Mouse (Mus musculus) neutrophil, adult 59 days (primary cell): ENCODE data around the gene Lin7b. TPM values are rescaled to one million over a fixed set of nuclear protein-coding genes. Genes with fewer than 3 reads are reported as not detected.

Source experiments
- total RNA-seq, 2 experiments: library from RNA; stranded (reverse); gene quantifications; 1 replicate in 1 of 2; 2 replicates in 1 of 2; pipeline ENCODE4 v1.2.4; 2023

Gene Lin7b
- total RNA-seq = not detected

GRCm38 (mm10) chr7:45370475-45371311 is at the start of gene Lin7b:
Lin7b (minus strand) TSS chr7:45370583.

GRCm38 (mm10) chr7:45413113-45413863 is 42.9 kb upstream of the Lin7b start, which contains the start of gene Ntf5:
Ntf5 (plus strand) TSS chr7:45413695.

GRCm38 (mm10) chr7:45405091-45406075 is 35.0 kb upstream of the Lin7b start, which contains the start of gene Kcna7:
Kcna7 (plus strand) TSS chr7:45405653.

GRCm38 (mm10) chr7:45395578-45396336 is 25.4 kb upstream of the Lin7b start, which contains the start of gene Snrnp70:
Snrnp70 (minus strand) TSS chr7:45395742.

GRCm38 (mm10) chr7:45366652-45367019 is 3.7 kb downstream of the Lin7b start, which contains the start of gene Ppfia3:
Ppfia3 (minus strand) TSS chr7:45367019.

GRCm38 (mm10) chr7:45335056-45335455 is 35.3 kb downstream of the Lin7b start, which contains the start of gene Hrc:
Hrc (plus strand) TSS chr7:45335290.

GRCm38 (mm10) chr7:45333431-45333982 is 36.9 kb downstream of the Lin7b start, which contains the start of gene Trpm4:
Trpm4 (minus strand) TSS chr7:45333780.

Other genes with a start within 250 kb of the Lin7b start
- gene Rps11, start 246.1 kb downstream of the Lin7b start, total RNA-seq = 1,000 to 10,000 TPM in 1 of 2 experiments, 100 to 1,000 TPM in 1; 885 to 1,040 TPM
- gene Rpl13a, start 241.8 kb downstream of the Lin7b start, total RNA-seq = 1,000 to 10,000 TPM; 1,010 to 1,095 TPM
- gene Gm45713, start 234.4 kb downstream of the Lin7b start, total RNA-seq = not detected
- 10 to 100 TPM; 23.6 to 24.1 TPM for gene Flt3l, start 234.2 kb downstream of the Lin7b start, total RNA-seq
- gene Pih1d1, start 216.3 kb downstream of the Lin7b start, total RNA-seq = 10 to 100 TPM; 40.2 to 48.4 TPM
- gene Aldh16a1, start 216.0 kb downstream of the Lin7b start, total RNA-seq = 100 to 1,000 TPM in 1 of 2 experiments, 10 to 100 TPM in 1; 79.9 to 118 TPM
- gene Slc17a7, start 206.6 kb downstream of the Lin7b start, total RNA-seq = not detected
- not detected for gene Gfy, start 191.0 kb downstream of the Lin7b start, total RNA-seq
- gene Pth2, start 189.6 kb downstream of the Lin7b start, total RNA-seq = not detected
- under 1 TPM in 1 of 2 experiments, not detected in 1; 0.20 TPM for gene Ccdc155, start 165.7 kb downstream of the Lin7b start, total RNA-seq
- under 1 TPM; 0.58 to 0.95 TPM for gene Dkkl1, start 158.4 kb downstream of the Lin7b start, total RNA-seq
- gene Tead2, start 154.8 kb downstream of the Lin7b start, total RNA-seq = not detected
- gene Cd37, start 131.5 kb downstream of the Lin7b start, total RNA-seq = 100 to 1,000 TPM; 351 to 377 TPM
- gene Slc6a16, start 129.5 kb downstream of the Lin7b start, total RNA-seq = under 1 TPM; 0.31 to 0.78 TPM
- gene Slc6a21, start 93.1 kb downstream of the Lin7b start, total RNA-seq = under 1 TPM in 1 of 2 experiments, not detected in 1; 0.33 TPM
- gene Trpm4, start 36.8 kb downstream of the Lin7b start, total RNA-seq = 1 to 10 TPM; 3.5 to 4.6 TPM
- not detected for gene Hrc, start 35.3 kb downstream of the Lin7b start, total RNA-seq
- gene Ppfia3, start 3.6 kb downstream of the Lin7b start, total RNA-seq = not detected
- 100 to 1,000 TPM; 286 to 302 TPM for gene Snrnp70, start 25.2 kb upstream of the Lin7b start, total RNA-seq
- gene Kcna7, start 35.1 kb upstream of the Lin7b start, total RNA-seq = not detected
- gene Ntf5, start 43.1 kb upstream of the Lin7b start, total RNA-seq = not detected
- gene Lhb, start 50.2 kb upstream of the Lin7b start, total RNA-seq = not detected
- gene Gys1, start 64.3 kb upstream of the Lin7b start, total RNA-seq = 10 to 100 TPM; 49.3 to 67.0 TPM
- gene Ruvbl2, start 67.5 kb upstream of the Lin7b start, total RNA-seq = 10 to 100 TPM; 31.3 to 32.1 TPM
- 1,000 to 10,000 TPM; 1,155 to 1,244 TPM for gene Ftl1, start 89.3 kb upstream of the Lin7b start, total RNA-seq
- gene Bax, start 96.3 kb upstream of the Lin7b start, total RNA-seq = 10 to 100 TPM; 42.2 to 50.4 TPM
- gene Tulp2, start 111.3 kb upstream of the Lin7b start, total RNA-seq = not detected
- gene Gm45808, start 116.2 kb upstream of the Lin7b start, total RNA-seq = 1 to 10 TPM in 1 of 2 experiments, under 1 TPM in 1; 0.80 to 1.9 TPM
- gene Dhdh, start 118.2 kb upstream of the Lin7b start, total RNA-seq = 1 to 10 TPM; 6.0 to 7.5 TPM
- gene Nucb1, start 139.8 kb upstream of the Lin7b start, total RNA-seq = 100 to 1,000 TPM; 103 to 126 TPM
- 100 to 1,000 TPM; 173 to 218 TPM for gene Ppp1r15a, start 155.7 kb upstream of the Lin7b start, total RNA-seq
- gene Plekha4, start 155.7 kb upstream of the Lin7b start, total RNA-seq = not detected
- gene Hsd17b14, start 184.3 kb upstream of the Lin7b start, total RNA-seq = not detected
- gene Bcat2, start 199.6 kb upstream of the Lin7b start, total RNA-seq = 10 to 100 TPM; 32.2 to 35.8 TPM
- not detected for gene Fgf21, start 244.9 kb upstream of the Lin7b start, total RNA-seq
- 1 to 10 TPM in 1 of 2 experiments, not detected in 1; 1.2 TPM for gene Fut1, start 246.7 kb upstream of the Lin7b start, total RNA-seq